Mouse (Mus musculus) testis, adult 2 months (tissue): ENCODE results near the gene Rnd1.

Source experiments
- CTCF ChIP-seq: fragments of 200-500 bp; IDR thresholded peaks from 2 replicates; pipeline ENCODE4 v1.5.1; 2012; ENCODE audit warnings: low read depth, mild to moderate bottlenecking, inconsistent platforms, low read length, moderate library complexity; ENCODE audit not compliant: control insufficient read depth, insufficient read depth, insufficient replicate concordance
- POLR2A ChIP-seq: fragments of 200-500 bp; IDR thresholded peaks from 2 replicates; pipeline ENCODE4 v1.6.1; 2012; ENCODE audit warnings: low read depth, mild to moderate bottlenecking, inconsistent platforms, low read length, moderate library complexity; ENCODE audit not compliant: control insufficient read depth

- TF ChIP-seq CTCF: no peak
- TF ChIP-seq POLR2A: no peak
These were observed 47.8 kb downstream of the Rnd1 start for GRCm38 (mm10) chr15:98629464-98629863.
